Mouse (Mus musculus): ENCODE data around the gene Gm11541. TPM values are rescaled to one million over a fixed set of nuclear protein-coding genes. Genes with fewer than 3 reads are reported as not detected.
"Not testable (repeated sequence)": the region's sequence is repeated elsewhere in the genome, so short reads cannot be mapped to it uniquely, and the experiment has no call there.

Gm11541 gene
- polyA plus RNA-seq, 1 experiment, result not detected

DNA sequence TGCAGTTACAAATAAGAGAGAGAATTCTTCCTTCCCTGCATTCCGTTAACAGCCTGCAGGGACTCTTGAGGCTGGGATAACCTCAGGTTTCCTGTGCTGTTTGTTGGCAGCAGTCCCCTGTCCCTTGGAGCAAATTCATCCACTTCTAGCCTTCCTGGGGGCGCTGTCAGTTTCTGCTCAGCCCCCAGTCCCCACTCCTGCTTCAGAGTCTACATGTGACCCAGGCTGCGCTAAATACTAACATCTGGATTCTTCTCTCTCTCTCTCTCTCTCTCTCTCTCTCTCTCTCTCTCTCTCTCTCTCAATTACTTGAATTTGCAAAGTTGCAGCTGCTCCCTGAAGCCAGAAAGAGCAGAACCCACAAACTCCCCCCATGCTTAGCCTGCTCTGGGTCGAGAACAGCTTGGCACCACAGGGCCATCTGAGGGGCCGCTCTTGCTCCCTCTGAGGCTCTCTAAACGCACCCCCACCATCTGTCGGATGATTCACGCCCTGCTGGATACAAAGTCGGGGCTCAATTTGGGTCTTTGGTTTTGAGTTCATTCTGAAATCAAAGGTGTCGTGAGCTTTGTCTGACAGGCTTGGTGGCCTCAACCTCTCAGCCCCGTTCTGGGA, 9.1 kb upstream of the Gm11541 start:
- Histone ChIP-seq H3K27ac (replicated peaks; ENCODE audit: low read depth, low read length) (no peak overlapping the region), H3K4me3 (ENCODE audit: insufficient read depth, low read depth, low read length) (no peak overlapping the region), H3K4me1 (ENCODE audit: control insufficient read depth, insufficient read depth, insufficient read length, low read length) (peaks cover 5% of the 10 kb centered on the region; the same call in 1 of the 2 replicates)

DNA sequence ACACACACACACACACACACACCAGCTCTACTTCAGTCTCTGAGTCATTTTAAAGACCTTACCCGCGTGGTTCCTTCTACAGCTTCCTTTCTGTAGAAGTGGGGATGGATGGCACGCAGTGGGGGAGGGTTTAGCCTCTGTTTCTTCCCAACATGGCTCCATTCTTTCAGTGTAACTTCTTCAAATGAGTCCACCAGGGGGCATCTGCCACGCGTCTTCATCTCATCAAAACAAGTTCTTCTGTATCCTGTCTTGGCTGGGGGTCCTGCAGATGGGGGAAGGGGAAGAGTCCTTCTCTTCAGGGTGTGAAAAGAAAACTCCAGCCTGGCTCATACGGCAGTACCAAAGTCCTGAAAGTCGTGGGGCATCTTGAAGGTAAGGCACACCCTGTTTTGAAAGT, 279 bp downstream of the Gm11541 start:
- Histone ChIP-seq H3K27ac (replicated peaks; ENCODE audit: low read depth, low read length) (no peak overlapping the region), H3K4me3 (ENCODE audit: insufficient read depth, low read depth, low read length) (no peak overlapping the region), H3K4me1 (ENCODE audit: control insufficient read depth, insufficient read depth, insufficient read length, low read length) (peaks cover 4% of the 10 kb centered on the region; the same call in 1 of the 2 replicates)

DNA sequence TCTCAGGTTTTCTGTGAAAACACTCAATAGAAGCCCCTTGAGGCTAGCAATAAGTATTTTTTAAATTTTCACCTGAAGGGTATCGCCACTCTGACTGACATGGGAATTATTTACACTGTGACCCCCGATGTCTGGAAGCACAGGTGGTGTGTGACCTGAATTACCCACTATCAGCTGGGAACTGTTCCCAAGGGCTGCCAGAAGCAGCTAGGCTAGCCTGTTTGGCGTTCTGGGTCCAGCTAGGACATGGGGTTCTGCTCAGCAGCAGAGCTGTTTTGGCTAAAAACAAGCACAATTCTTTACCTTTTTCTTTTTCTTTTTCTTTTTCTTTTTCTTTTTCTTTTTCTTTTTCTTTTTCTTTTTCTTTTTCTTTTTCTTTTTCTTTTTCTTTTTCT, 2.1 kb downstream of the Gm11541 start:
- no peak overlapping the region for H3K4me3 ChIP-seq (ENCODE audit: insufficient read depth, low read depth, low read length)
- peaks cover 4% of the 10 kb centered on the region; the same call in 1 of the 2 replicates for H3K4me1 ChIP-seq (ENCODE audit: control insufficient read depth, insufficient read depth, insufficient read length, low read length)
- no peak overlapping the region for H3K27ac ChIP-seq (replicated peaks; ENCODE audit: low read depth, low read length)

DNA sequence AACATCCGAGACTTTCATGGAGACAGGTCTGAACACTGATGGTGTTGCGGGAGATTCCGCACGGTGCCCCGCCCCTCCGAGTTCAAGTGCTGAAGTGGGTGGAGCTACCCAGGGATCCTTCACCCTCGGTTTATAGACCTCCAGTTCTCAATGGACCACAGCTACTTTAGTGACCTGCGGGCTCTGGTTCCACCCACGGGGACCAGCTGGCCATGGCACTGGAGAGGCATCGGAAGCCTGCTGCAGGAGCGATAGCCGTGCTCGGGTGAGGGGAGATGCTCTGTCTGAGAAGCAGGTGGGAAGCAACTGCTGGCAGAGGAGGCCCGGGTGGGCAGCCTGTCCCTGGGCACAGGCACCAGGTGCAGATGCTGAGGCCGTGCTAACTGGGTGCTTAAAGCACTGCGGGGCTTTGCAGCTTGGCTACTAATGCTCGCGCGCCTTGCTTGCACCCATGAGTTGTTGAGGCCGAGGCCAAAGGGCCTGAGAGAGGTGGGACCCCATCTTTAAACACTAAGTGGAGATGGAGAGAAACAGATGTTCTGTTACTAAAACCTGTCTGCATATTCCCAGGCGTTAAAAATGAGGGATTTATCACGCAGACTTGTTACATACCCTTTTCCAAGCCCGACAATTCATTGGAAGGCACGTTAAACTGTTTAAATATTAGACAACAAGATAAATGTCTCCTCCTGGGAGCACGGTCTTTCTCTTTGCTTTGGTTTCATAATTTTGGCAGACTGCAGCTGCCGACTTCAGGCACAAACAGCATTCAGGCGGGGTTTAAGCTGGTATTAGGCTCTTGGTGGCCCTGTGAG, 2.7 kb downstream of the Gm11541 start:
- H3K4me3 ChIP-seq (ENCODE audit: insufficient read depth, low read depth, low read length), result no peak overlapping the region
- peaks cover 4% of the 10 kb centered on the region; the same call in 1 of the 2 replicates for H3K4me1 ChIP-seq (ENCODE audit: control insufficient read depth, insufficient read depth, insufficient read length, low read length)
- no peak overlapping the region for H3K27ac ChIP-seq (replicated peaks; ENCODE audit: low read depth, low read length)

DNA sequence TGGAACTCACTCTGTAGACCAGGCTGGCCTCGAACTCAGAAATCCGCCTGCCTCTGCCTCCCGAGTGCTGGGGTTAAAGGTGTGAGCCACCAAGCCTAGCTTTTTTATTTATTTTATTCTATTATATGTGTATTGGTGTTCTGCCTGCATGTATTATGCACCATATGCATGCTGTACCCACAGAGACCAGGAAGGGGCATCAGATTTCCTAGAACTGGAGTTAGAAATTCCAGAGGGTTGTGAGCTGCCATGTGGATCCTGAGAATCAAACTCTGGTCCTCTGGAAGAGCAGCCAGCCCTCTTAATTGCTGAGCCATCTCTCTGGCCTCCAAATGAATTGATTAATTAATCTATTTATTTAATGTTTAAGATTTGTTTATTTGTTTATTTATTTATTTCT, 4.9 kb downstream of the Gm11541 start:
- Histone ChIP-seq H3K27ac (replicated peaks; ENCODE audit: low read depth, low read length) (no peak overlapping the region), H3K4me3 (ENCODE audit: insufficient read depth, low read depth, low read length) (no peak overlapping the region), H3K4me1 (ENCODE audit: control insufficient read depth, insufficient read depth, insufficient read length, low read length) (peaks cover 4% of the 10 kb centered on the region; the same call in 1 of the 2 replicates)

DNA sequence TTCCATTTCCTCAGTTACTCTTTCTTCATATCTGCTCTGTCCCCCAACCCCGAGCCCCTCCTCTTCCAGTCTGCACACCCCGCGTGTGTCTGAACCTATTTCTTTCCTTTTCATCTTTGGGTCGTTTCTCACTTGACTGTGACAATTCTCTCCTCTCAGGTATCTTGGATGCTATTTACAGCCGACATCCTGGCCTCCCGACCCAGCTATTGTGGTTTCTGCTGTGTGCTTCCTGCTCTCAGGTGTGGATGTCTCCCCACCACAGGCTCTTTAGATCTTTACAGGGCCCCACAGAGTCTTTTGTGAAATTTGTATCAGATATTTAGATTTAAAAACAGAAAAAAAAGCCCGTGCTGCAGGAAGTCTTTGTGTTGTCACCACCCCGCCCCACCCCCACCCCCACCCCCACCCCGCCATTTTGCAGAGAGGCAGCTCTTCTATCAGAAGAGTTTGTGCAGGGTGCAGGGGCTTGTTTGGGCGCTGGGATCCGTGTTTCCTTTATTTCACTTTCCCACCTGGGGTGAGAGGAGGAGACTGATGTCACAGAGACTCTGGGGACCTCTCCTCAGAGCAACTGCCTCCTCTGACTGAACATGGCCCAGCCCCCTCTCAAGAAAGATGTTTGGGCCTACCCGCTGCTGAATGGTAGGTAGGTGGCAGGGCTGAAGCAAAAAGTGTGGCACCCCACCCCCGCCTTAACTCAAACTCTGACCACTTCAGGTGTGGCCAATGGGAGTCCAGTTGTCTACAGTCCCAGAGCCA, 6.4 kb downstream of the Gm11541 start:
- Histone ChIP-seq H3K27ac (replicated peaks; ENCODE audit: low read depth, low read length) (no peak overlapping the region), H3K4me1 (ENCODE audit: control insufficient read depth, insufficient read depth, insufficient read length, low read length) (peaks cover 3% of the 10 kb centered on the region; the same call in 1 of the 2 replicates), H3K4me3 (ENCODE audit: insufficient read depth, low read depth, low read length) (no peak overlapping the region)

DNA sequence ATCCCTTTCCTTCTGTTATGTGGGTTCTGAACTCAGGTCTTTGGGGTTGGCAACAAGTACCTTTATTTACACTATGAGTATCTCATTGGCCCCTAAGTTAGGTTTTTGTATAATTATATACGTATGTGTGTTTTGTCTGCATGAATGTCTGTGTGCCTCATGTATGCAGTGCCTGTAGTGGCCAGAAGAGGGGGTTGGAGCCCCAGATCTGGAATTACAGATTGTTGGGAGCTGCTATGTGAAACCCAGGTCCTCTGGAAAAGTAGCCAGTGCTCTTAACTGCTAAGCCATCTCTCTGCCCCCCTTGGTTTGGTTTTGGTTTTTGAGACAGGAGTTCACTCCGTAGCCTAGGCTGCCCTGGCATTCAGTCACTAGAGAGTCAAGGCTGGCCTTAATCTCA, 7.2 kb downstream of the Gm11541 start:
- Histone ChIP-seq H3K4me3 (ENCODE audit: insufficient read depth, low read depth, low read length) (no peak overlapping the region), H3K27ac (replicated peaks; ENCODE audit: low read depth, low read length) (no peak overlapping the region), H3K4me1 (ENCODE audit: control insufficient read depth, insufficient read depth, insufficient read length, low read length) (no peaks in the 10 kb centered on the region)

DNA sequence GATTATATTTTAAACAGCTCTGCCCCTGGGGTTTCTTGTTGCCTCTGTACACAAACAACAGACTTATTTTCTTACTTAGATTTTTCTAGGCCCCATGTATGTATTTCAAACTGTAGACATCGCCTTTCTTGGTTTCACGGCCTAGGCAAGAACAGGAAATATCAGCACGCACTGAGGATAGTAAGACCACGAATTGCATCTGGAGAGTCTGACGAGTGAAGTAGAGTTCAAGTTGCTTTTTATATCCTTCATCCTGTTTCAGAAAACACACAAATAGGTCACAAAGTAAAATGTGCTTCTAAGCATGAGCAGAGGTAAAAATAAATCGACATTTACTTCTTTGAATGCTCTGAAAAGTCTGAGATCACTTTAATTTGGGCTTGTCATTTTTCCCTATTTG, 8.8 kb downstream of the Gm11541 start:
- Histone ChIP-seq H3K4me1 (ENCODE audit: control insufficient read depth, insufficient read depth, insufficient read length, low read length) (no peaks in the 10 kb centered on the region), H3K4me3 (ENCODE audit: insufficient read depth, low read depth, low read length) (no peak overlapping the region), H3K27ac (replicated peaks; ENCODE audit: low read depth, low read length) (no peak overlapping the region)

DNA sequence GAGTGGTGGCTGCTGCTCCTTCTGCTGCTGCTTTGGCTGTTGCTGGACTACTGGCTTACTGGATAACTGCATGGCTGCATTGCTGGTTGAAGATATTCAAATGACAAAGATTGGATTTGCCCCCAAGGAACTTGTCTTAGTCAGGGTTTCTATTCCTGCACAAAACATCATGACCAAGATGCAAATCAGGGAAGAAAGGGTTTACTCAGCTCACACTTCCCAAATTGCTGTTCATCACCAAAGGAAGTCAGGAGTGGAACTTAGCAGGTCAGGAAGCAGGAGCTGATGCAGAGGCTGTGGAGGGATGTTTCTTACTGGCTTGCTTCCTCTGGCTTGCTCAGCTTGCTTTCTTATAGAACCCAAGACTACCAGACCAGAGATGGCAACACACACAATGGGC, 11.8 kb downstream of the Gm11541 start:
- H3K4me3 ChIP-seq (ENCODE audit: insufficient read depth, low read depth, low read length); H3K27ac ChIP-seq (replicated peaks; ENCODE audit: low read depth, low read length); H3K4me1 ChIP-seq (ENCODE audit: control insufficient read depth, insufficient read depth, insufficient read length, low read length): not testable (repeated sequence)

DNA sequence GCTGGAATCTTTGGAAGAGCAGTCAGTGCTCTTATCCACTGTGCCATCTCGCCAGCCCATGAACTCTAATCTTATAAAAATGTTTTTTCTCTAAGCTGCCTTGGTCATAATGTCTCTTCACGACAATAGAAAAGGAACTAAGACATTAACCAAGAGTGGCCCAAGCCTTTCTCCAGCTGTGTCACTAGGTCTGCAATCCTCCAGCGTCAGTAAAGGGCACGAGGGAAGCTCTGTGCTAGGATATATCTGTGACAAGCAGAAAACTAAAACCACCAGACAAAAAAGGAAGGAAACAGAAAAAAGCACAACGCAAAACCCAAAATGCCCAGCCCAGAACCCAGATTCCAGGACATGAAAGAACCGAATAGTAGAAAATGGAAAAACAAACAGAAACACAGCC, 17.1 kb downstream of the Gm11541 start:
- H3K4me1 ChIP-seq (ENCODE audit: control insufficient read depth, insufficient read depth, insufficient read length, low read length), result peaks cover 9% of the 10 kb centered on the region
- H3K4me3 ChIP-seq (ENCODE audit: insufficient read depth, low read depth, low read length), result no peak overlapping the region
- peak overlapping the region; percentile 41 for H3K27ac ChIP-seq (replicated peaks; ENCODE audit: low read depth, low read length)

DNA sequence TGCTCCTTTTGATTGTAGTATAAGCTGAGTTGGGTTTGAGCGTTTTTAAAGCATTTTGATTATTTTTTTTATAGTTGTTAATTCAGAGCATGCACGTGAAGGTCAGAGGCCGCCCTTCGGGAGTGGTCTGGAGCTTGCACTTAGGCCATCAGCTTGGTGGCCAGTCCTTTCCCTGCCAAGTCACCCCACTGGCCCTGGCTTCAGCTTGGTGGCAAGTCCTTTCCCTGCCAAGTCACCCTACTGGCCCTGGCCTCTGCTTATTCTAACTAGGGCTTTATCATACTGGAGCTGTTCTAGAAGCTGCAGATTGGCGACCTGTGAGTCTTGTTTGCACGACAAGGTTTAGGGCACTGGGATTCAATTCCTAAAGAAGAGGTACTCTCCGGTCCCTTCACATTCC, 21.9 kb downstream of the Gm11541 start:
- H3K4me1 ChIP-seq (ENCODE audit: control insufficient read depth, insufficient read depth, insufficient read length, low read length), result peaks cover 10% of the 10 kb centered on the region
- H3K4me3 ChIP-seq (ENCODE audit: insufficient read depth, low read depth, low read length), result no peak overlapping the region
- peak overlapping the region; percentile 57 for H3K27ac ChIP-seq (replicated peaks; ENCODE audit: low read depth, low read length)

DNA sequence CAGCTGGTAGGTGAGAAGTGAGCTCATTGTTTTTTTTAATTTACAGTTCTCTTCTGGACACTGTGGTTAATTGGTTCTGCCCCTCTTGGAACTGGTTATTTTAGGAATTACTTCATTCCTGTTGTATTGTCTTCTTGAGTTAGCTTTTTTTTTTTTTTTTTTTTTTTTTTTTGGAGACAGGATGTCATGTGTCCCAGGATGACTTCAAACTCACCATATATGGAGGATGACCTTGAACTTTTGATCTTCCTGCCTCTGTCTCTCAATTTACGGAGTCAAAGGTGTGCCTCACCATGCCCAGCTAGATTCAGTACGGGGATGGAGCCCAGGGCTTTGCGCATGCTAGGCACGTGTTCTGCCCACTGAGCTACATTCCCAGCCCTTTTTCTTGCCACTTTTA, 22.7 kb downstream of the Gm11541 start:
- no peak overlapping the region for H3K4me3 ChIP-seq (ENCODE audit: insufficient read depth, low read depth, low read length)
- peak overlapping the region; percentile 78 for H3K27ac ChIP-seq (replicated peaks; ENCODE audit: low read depth, low read length)

DNA sequence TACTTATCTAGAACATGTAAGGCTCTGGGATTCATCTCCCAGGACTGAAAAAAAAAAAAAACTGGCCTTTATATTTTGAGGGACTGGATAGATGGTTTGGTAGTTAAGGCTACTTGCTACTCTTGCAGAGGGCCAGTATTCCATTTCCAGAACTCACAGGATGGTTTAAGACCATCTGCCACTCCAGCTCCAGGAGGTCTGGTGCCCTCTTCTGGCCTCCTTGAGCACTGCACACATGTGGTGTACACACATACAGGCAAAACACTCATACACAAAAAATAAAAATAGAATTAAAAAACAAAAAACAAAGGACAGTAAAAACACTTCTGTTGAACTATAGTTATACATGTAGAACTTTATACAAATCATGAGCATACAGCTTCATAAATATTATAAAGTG, 23.7 kb downstream of the Gm11541 start:
- no peak overlapping the region for H3K27ac ChIP-seq (replicated peaks; ENCODE audit: low read depth, low read length)
- H3K4me1 ChIP-seq (ENCODE audit: control insufficient read depth, insufficient read depth, insufficient read length, low read length), result peaks cover 18% of the 10 kb centered on the region
- H3K4me3 ChIP-seq (ENCODE audit: insufficient read depth, low read depth, low read length), result no peak overlapping the region

More for the DNA sequence above, 22.7 kb downstream of the Gm11541 start:
- H3K4me1 ChIP-seq (ENCODE audit: control insufficient read depth, insufficient read depth, insufficient read length, low read length), result peaks cover 10% of the 10 kb centered on the region

DNA sequence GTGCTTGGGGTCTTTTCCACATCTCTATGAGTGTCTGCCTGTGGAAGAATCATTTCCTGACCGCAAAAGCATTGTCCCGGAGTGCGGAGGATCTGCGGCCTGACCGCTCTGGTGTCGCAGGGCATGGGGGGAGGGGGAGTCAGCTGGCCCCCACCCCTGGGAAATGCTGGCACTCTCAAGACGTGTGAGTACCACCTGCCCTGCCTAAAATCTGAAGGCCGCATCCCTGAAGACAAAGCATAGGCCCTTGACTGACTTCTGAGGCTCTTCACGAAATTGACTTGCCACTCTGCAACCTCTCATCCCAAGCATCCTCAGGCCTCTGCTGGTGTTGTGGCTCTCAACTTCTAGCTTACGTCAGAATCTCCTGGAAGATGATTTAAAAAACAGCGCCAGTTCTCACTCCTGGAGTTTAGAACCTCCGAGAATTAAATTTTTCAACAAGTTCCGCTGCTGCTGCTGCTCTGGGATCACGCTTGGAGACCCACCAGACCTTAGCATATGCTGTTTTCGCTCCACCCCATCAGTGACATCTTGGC, 26.6 kb downstream of the Gm11541 start:
- peaks cover 30% of the 10 kb centered on the region for H3K4me1 ChIP-seq (ENCODE audit: control insufficient read depth, insufficient read depth, insufficient read length, low read length)
- peak overlapping the region; percentile 64 for H3K4me3 ChIP-seq (ENCODE audit: insufficient read depth, low read depth, low read length)
- peak overlapping the region; percentile 49; the same call in 1 of the 2 replicates for H3K27ac ChIP-seq (replicated peaks; ENCODE audit: low read depth, low read length)

All from brown adipose tissue, adult 24 weeks (tissue).